Mouse (Mus musculus) right cerebral cortex, adult 2 months (tissue): ENCODE data around the gene Pde2a.

Source experiments
- DNase-seq, 2 experiments: peaks; one replicate each; pipeline ENCODE4 v3.0.0; 2021 to 2022; ENCODE audit warnings: low spot score in 2 of 2

The Pde2a gene

GRCm38 (mm10) chr7:101472598-101473558 is 51.4 kb downstream of the Pde2a start:
- no peak for DNase-seq

GRCm38 (mm10) chr7:101474399-101474811 is 52.9 kb downstream of the Pde2a start:
- no peak for DNase-seq

GRCm38 (mm10) chr7:101476028-101476427 is 54.5 kb downstream of the Pde2a start:
- DNase-seq: no peak

- no peak for DNase-seq
Measured at GRCm38 (mm10) chr7:101476493-101476892, 55.0 kb downstream of the Pde2a start.

- no peak for DNase-seq
Measured at GRCm38 (mm10) chr7:101477200-101477599, 55.7 kb downstream of the Pde2a start.

GRCm38 (mm10) chr7:101478099-101478498 is 56.6 kb downstream of the Pde2a start:
- no peak for DNase-seq

GRCm38 (mm10) chr7:101479841-101480240 is 58.4 kb downstream of the Pde2a start:
- DNase-seq: no peak

- no peak for DNase-seq
Measured at GRCm38 (mm10) chr7:101480671-101481070, 59.2 kb downstream of the Pde2a start.

GRCm38 (mm10) chr7:101481872-101482498 is 60.5 kb downstream of the Pde2a start:
- DNase-seq: no peak

GRCm38 (mm10) chr7:101482499-101483081 is 61.1 kb downstream of the Pde2a start:
- peak in 1 of 2 experiments; percentile 71 for DNase-seq

- DNase-seq: no peak
Measured at GRCm38 (mm10) chr7:101483498-101484115, 62.1 kb downstream of the Pde2a start.

- no peak for DNase-seq
Measured at GRCm38 (mm10) chr7:101487102-101487501, 65.6 kb downstream of the Pde2a start.

GRCm38 (mm10) chr7:101490952-101491351 is 69.5 kb downstream of the Pde2a start:
- no peak for DNase-seq

- no peak for DNase-seq
Measured at GRCm38 (mm10) chr7:101498385-101498784, 76.9 kb downstream of the Pde2a start.

GRCm38 (mm10) chr7:101499251-101499650 is 77.8 kb downstream of the Pde2a start:
- DNase-seq: no peak

GRCm38 (mm10) chr7:101499701-101500100 is 78.2 kb downstream of the Pde2a start:
- no peak for DNase-seq

GRCm38 (mm10) chr7:101501236-101501635 is 79.7 kb downstream of the Pde2a start:
- DNase-seq: no peak

GRCm38 (mm10) chr7:101501675-101502074 is 80.2 kb downstream of the Pde2a start:
- DNase-seq: no peak

GRCm38 (mm10) chr7:101503351-101503750 is 81.9 kb downstream of the Pde2a start:
- DNase-seq: peak in 1 of 2 experiments; percentile 76

- DNase-seq: peak in 1 of 2 experiments; percentile 33
Measured at GRCm38 (mm10) chr7:101503803-101504202, 82.3 kb downstream of the Pde2a start.

- DNase-seq: peak in 1 of 2 experiments; percentile 20
Measured at GRCm38 (mm10) chr7:101504507-101504906, 83.0 kb downstream of the Pde2a start.

GRCm38 (mm10) chr7:101509212-101509611 is 87.7 kb downstream of the Pde2a start:
- DNase-seq: peak in 1 of 2 experiments; percentile 8
